Mouse (Mus musculus) megakaryocyte, embryonic 14.5 days (primary cell): ENCODE measurements around the gene Shank2.

ENCODE experiments used
- FLI1 ChIP-seq: IDR thresholded peaks from 2 replicates; pipeline ENCODE4 v1.6.1; 2012; ENCODE audit warnings: low read length, inconsistent platforms, mixed read lengths
- GATA1 ChIP-seq: IDR thresholded peaks from 3 replicates; pipeline ENCODE4 v1.6.1; 2012; ENCODE audit warnings: mixed read lengths, low read length, inconsistent platforms, borderline replicate concordance

- no peak for TF ChIP-seq FLI1
- no peak for TF ChIP-seq GATA1
Measured at GRCm38 (mm10) chr7:144329403-144329890, 327.7 kb downstream of the Shank2 start.
